Mouse (Mus musculus) neutrophil, adult 5-6 weeks (primary cell): ENCODE results near the gene Gm7029. TPM values are rescaled to one million over a fixed set of nuclear protein-coding genes. Genes with fewer than 3 reads are reported as not detected.
"Not testable (repeated sequence)": the region's sequence is repeated elsewhere in the genome, so short reads cannot be mapped to it uniquely, and the experiment has no call there.

Source experiments
- ATAC-seq: fragments of 151-379, 151-347 bp; 2 replicates; pipeline ENCODE4 v1.8.0; 2017; ENCODE audit warnings: mild to moderate bottlenecking, moderate TSS enrichment; ENCODE audit not compliant: insufficient number of reproducible peaks, poor library complexity, low FRiP score, severe bottlenecking; ENCODE audit errors: extremely low read depth
- total RNA-seq: library from RNA; stranded (forward); fragments of 200-1000 nt; gene quantifications from 2 replicates; pipeline ENCODE4 v1.2.3, GENCODE M21; 2017

Gm7029 gene
- not detected in 2 replicates for total RNA-seq

DNA sequence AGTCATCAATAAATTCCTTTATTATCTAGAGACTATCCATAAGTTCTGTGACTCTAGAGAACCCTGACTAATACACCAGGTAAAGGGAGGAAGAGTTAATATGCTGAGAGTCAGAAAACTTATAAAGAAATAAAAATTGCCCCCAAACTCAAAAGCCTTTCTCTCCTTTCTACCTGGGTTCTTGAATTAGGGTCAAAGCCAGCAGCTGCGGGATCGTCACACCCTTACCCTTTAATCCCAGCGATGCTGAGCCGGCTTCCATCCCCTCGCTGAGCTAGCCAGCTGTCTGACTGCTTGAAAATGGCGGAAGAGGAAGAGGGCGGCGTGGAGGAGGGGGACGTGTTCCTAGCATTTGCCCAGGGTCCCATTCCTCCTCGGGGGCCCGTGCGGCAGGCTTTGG, at the start of gene Gm7029:
Gm7029 (plus strand) TSS at position 301 of the 400 bp plus-strand sequence.
- not testable (repeated sequence) for ATAC-seq

DNA sequence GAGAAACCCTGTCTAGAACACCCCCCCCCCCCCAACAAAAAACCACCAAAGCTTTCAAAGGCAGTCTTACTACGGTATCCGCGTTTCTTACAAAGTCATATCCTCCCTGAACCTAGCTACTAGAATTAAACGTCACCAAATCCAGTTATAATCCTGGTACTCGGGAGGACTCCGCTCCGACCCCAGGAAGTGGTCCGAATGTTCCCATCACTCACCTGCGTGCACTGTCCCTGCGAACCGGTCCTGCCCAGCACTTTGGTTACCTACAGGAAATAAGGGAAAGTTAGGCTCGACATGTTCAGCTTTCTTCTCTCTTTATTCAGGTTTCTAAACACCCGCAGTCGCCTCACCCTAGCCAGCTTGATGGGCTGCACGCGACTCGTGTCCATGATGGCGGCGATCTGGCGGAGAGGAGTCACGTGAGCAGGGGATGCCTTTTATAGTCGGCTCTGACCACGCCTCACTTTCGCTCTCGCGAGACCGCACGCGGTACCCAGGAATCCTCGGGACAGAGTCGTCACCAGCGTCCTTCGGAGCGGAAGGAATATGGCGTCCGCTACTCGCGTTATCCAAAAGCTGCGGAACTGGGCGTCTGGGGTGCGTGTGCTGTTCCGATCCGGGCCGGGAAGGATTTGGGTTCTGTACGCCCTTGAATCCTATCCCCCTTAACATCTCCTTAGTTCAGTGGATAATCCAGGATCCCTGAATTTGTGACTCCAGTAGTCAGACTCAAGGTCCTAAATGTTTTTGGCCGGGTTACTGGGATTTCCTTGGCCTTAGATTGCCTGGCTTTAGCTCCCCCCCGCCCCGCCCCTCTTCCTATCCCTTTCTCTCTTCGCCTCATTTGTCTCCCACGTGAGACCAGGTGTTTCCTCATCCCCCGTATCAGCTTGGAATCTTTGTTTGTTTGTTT, 49.3 kb upstream of the Gm7029 start, which contains the start of the genes Rps28 and Ndufa7:
Rps28 (minus strand) TSS at position 479 of the 913 bp plus-strand sequence.
Ndufa7 (plus strand) TSS at position 489 of the 913 bp plus-strand sequence.
- peak; percentile 95 for ATAC-seq

DNA sequence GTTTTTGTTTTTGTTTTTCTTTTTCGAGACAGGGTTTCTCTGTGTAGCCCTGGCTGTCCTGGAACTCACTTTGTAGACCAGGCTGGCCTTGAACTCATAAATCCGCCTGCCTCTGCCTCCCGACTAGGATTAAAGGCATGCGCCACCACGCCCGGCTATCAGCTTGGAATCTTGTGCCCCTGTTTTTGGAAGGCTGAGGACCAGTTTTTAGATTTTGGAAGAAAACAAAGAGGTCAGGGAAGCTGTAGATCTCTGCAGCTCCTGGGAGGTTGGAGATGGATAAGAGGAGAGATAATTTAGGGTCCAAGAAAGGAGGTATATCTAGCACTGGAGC, 48.7 kb upstream of the Gm7029 start:
- ATAC-seq, result not testable (repeated sequence)

DNA sequence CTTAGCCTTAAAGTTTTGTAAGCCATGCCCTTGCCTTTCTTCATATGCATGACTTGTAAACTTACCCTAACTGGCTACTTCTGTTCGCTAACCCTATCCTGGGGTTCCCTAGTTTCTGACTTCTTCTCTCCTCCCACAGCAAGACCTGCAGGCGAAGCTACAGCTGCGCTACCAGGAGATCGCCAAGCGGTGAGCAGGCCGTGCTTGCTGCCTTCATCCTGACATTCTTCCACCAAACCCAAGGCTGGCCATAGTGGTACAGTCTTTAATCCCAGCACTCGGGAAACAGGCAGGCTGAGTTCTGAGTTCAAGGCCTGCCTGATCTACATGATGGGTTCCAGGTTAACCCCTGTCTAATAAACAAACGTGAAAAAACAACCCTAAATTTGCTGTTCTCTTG, 48.2 kb upstream of the Gm7029 start:
- ATAC-seq, result no peak

DNA sequence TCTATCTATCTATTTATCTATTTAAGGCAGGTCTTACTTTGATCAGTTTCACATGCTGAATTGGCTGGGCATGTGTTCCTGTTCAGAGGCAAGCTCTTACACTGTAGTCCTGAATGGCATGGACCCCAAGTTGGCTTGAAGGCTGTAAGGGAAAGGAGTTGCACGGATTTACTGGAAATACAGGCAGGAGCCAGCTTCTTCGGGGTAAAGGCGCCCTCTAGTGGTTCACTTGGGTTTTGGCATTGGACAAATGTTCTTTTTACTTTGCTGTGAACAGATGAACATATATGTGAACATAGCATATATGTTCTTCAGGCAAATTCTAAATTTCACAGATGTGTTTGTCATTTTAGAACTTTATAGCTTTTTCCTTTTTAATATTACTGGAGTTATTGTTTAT, 46.8 kb upstream of the Gm7029 start:
- peak; percentile 43; the same call in 1 of the 2 replicates for ATAC-seq

DNA sequence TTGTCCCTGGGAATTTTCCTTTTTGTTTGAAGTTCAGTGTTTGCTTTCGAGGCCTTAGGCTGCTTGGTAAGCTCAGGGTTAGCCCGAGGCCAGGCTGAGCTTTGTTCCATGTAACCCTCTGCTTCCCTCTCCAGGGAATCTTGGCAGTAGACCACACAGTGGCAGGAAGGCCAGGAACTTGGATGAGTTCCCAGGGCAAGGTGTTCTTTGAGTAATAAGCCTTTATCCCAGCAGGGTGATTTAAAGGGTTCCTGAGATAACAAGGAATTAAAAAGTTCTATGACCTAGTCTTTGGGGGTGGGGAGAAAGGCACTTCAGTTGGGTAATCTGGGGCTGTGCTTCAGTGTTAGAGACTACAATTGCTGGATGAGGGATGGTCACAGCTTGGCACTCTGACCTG, 44.7 kb upstream of the Gm7029 start:
- no peak for ATAC-seq

DNA sequence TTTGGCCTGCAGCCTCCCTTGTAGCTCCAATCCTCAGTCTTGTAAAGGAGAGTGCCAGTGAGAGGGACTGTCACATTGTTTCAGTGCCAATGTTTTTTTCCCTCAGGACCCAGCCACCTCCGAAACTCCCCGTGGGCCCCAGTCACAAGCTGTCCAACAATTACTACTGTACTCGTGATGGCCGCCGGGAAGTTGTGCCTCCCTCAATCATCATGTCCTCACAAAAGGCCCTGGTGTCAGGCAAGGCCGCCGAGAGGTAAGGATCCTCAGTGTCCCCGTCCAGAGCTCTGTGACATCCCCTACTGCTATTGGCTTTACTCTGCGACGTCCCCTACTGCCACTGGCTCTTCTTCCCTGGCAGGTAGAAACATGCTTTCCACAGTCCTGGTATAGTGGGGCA, 44.1 kb upstream of the Gm7029 start:
- ATAC-seq, result no peak

DNA sequence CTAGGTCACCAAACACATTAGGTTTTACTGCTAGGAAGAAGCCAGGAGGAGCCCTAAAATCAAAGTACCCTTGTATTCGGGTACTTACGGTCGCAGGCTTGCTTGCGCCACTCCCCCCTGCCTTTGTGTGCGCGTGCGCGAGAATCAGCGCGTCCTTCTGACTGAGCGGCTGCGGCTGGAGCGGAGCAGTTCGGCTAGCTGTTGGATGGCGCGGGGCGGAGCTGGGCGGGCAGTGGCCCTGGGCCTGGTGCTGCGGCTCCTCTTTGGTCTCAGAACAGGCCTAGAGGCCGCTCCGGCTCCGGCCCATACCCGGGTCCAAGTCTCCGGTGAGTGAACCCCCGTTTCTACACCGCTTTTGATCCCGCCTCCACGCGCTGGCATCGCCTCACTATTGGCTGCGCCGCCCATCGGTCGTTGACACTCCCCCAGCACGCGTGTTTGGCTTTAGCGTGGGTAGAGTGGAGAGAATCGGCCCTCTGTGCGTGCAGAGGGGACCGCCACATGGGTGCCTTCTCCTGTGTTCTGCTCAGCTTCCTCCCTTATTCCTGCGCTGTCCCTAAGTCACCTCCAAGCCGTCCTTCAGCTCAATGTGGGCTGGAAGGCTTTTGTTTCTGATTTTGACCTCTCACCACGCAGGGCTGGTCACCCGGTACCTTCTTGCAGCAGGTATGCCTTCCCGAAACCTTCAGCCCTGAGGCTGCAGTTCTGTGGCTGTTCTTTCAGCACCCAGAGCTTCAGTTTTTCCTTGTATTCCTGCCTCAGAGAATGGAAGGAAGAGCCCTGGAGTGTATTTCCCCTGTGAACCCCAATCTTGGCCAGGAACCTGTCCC, 30.5 kb upstream of the Gm7029 start, which contains the start of gene Cd320:
Cd320 (plus strand) TSS at position 126 of the 830 bp plus-strand sequence.
- peak; percentile 88 for ATAC-seq

DNA sequence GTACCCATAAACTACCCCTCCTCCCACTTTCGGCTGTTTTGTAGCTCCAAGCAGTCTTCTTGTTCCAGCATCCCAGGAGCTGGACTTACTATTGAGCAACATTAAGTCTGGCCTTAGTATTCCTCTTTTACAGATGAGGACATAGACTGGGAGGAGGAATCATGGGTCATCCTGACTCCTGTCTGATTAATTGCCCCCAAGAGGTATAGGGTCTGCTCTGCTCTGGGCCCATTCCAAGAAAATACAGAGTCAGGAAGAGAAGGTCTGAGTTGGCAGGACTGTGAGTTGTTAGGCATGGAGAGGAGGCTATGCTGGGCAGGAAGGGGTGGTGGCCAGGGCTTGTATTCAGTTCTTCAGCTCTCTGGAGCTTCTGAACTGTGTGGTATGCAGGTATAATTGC, 29.4 kb upstream of the Gm7029 start:
- no peak for ATAC-seq

DNA sequence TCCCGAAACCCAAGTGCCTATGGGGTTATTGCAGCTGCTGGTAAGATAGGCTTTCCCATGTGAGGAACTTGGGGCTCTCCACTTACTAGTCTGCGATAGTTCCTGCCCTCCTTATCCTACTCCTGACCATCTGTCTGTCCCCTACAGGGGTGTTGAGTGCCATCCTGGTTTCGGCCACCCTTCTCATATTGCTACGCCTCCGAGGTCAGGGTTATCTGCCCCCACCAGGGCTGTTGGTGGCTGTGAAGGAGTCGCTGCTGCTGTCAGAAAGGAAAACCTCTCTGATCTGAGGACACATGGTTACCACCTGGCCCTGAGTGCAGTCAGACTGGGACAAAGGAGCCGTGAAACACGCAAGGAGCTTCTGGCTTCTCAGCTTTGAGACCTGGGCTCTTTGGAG, 25.5 kb upstream of the Gm7029 start:
- ATAC-seq, result no peak

DNA sequence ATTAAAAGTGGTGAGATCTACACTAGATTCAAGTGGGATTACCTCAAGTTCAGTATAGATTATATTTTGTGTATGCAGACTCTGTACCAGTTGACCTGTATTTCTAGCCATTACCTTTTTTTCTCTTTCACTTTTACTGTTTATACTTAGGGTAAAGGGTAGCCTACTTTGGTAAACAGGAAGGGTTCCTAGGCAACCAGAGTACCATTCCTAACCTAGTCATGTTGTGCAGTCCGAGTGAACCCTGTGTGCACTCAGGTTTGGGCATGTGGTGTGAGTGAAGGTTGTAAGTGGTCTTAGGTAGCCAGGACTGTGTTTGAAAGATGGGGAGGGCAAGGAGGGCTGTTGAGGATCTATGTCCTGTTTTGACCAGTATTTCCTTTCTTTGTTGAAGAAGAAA, 22.3 kb upstream of the Gm7029 start:
- no peak for ATAC-seq

DNA sequence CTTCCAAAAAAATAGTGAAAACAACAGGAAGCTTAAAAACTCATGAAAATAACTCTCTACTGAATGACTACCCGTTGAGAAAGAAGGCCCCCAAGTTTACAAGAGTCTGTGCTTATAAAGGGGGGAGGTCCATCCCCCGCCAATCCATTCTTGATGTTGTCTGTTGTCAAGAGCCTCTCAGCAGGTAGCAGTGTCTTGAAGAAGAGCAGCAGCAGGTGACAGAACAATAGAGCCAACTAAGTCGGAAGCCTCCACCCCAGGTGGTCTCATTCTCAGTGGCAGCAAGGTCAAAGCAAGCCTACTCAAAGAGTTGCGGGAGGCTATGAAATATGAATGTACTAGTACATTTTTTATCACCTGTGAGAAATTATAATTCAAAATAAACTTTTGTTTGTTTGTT, 15.8 kb upstream of the Gm7029 start:
- no peak for ATAC-seq

DNA sequence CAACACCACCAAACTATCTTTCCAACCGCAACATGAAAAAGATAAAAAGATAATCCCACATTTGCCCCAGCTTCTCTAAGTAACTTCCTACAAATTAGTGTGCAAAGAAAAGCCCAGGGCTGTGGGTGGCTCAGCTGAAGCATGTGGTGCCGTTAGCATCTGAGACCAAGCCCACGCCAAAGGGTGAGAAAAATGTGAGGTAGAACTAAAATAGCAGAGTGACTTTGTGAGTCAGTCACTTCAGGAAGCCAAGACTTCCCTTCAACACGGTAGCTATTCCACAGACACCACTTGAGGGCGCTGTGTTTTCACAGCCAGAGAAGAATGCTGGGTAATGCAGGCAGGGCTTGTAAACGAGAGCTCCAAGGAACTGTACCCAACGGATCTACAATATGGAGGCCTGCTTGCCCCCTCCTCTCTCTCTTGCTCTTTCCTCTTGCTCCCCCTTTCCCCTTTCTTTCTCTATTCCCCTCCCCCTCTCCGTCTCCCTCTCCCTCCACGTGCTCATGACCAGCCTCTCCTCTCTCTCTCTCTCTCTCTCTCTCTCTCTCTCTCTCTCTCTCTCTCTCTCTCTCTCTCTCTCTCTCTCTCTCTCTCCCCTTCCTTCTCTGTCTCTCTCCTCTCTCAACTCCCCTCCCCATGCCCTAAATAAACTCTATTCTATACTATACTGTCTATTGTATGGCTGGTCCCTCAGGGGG, 8.2 kb upstream of the Gm7029 start:
- ATAC-seq, result peak; percentile 90

DNA sequence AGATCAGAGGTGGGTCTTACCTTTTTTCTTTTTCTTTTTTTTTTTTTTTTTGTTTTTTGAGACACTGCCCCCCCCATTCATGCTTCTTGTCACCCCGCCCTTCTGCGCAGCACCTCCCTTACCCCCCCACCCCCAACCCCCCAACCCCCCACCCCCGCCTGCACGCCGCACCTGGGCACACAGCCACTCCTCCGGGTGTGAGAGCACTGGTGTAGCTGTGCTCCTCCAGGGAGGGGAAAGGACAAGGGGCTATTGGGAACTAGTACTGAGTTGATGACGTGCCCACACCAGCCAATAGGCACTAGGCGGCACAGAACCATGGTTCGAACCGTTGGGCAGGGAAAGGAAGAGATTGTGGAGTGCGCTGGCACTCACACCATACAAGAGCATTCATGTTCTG, 774 bp downstream of the Gm7029 start:
- no peak for ATAC-seq

DNA sequence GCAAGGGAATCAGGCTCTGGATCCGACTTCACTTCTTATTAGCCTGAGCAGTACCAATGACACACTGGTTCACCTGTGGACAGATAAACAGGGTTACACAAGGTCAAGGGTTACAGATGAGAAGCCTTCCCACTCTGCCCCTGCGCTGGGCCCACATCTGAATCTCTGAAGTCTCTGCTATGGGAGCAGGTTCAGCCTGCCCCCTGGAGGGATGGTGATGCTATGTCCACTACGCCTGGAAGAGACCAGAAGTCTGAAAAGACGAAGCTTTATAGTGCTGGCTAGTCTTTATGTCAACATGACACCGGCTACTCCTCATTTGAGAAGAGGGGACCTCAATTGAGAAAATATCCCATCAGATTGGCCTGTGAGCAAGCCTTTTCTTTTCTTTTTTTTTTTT, 2.2 kb downstream of the Gm7029 start:
- ATAC-seq, result not testable (repeated sequence)

DNA sequence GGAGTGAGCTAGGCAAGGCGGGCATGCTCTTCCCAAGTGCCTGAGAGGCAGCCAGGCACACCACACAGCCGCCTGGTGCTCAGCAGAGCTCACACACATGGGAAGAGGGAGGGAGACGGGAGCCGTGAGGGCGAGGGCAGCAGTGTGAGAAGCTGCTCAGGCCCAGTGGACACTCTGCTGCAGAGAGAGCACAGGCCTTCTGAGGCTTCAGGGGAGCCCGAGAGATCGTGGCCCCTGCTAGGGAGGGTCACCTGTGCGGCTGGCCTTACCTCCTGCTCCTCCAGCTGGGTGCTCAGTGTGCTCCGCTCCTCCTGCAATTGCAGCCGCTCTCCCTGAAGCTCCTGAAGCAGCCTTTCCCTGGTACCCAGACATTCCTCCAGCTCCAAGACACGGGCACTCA, 10.7 kb downstream of the Gm7029 start:
- not testable (repeated sequence) for ATAC-seq

DNA sequence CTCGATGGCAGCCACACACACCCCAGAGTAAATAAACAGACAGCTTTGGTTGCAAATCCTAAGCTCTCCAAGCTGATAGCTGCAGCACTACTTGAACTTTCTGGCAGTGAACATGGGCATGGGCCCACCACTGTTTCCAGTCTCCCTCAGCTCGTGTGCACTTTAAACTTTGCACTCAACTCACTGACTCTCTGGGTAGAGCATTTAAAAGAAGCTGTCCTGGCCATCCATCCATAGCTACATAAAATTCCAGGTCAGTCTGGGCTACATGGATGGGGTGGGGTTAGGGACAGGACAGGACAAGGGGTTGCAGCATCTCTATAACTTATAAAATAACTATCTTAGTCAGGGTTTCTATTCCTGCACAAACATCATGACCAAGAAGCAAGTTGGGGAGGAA, 14.2 kb downstream of the Gm7029 start:
- not testable (repeated sequence) for ATAC-seq

DNA sequence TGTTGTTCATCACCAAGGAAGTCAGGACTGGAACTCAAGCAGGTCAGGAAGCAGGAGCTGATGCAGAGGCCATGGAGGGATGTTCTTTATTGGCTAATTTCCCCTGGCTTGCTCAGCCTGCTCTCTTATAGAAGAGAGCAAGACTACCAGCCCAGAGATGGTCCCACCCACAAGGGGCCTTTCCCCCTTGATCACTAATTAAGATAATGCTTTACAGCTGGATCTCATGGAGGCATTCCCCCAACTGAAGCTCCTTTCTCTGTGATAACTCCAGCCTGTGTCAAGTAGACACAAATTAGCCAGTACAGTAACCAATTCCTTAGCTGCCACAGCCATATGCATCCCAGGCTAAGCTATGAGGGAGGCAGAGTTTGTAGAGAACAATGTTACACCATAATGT, 14.6 kb downstream of the Gm7029 start:
- not testable (repeated sequence) for ATAC-seq

DNA sequence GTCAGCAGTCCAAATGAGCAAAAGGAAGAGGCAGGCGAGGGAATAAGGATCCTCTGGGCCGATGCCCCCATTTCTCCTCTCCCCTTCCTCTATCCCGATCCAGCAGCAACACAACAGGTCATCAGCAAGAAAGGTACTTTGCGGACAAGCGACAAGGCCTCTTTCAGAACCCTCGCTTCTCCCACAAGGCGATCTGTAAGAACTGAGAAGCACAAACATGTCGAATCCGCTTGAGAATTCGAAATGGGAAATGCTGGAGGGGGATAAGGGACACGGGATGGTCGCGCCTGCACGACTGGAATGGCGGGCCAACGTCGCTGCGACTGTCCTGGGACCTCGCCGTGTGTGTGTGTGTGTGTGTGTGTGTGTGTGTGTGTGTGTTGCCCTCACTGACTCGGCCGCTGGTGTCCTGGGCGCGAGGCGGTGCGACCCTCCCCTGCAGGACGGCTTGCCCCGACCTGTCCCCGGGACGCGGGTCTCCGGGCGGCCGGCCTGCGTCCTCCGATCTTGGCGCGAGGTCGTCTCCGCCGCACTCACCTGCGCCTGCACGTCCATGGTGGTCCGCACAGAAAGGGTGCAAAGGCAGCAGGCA, 16.4 kb downstream of the Gm7029 start:
- ATAC-seq, result not testable (repeated sequence)
